Mouse (Mus musculus) urinary bladder, postnatal 25 days (tissue): Measurements from ENCODE around the gene Ccdc182.

ENCODE experiments used
- DNase-seq: peaks from one replicate; pipeline ENCODE4 v3.0.0; 2022; ENCODE audit warnings: low spot score

Ccdc182 gene

GRCm38 (mm10) chr11:88293631-88294393 lies at the start of gene Ccdc182:
Gene Ccdc182, plus strand, starts transcription at chr11:88294058.
- no peak for DNase-seq

DNA sequence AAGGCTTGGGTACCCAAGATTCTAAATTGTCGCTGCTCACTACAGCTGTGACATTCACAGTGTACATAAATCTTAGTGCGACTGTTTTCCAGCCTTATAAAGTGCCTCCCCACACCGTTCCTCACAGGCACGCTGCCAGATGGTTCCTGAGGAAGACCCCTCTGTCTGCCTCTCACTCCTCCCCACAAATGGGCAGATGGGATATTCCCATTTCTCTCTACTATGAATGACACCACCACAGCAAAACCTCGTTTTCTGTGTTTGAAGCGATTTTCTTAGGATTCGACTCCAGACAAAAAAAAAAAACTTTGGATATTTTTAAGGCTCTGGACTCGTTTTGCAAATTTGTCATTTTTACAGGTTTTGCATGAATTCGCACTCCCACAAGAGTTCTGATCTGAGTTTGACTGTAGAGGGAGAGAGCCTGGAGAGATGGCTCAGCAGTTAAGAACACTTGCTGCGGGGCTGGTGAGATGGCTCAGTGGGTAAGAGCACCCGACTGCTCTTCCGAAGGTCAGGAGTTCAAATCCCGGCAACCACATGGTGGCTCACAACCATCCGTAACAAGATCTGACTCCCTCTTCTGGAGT lies 48.2 kb upstream of the Ccdc182 start:
- DNase-seq = no peak

DNA sequence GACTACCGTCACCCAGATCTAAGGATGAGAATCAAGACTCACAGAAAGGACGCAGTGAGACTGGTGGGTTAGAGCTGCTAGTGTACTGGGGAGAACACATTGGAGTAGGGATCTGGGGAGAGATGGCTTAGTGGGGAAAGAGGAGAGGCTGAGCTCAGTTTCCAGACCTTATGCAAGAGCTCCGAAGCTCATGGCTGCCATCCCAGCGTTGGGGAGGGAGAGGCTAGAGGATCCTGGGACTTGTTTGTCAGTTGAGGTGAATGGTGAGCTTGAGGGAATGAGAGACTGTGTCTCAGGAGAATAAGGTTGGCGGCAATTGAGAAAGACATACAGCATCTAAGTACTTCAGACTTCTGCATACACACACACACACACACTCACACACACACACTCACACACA lies 45.2 kb upstream of the Ccdc182 start:
- DNase-seq = no peak

- no peak for DNase-seq
Observed at GRCm38 (mm10) chr11:88250568-88250967, 43.3 kb upstream of the Ccdc182 start.

- no peak for DNase-seq
Observed at GRCm38 (mm10) chr11:88251295-88251694, 42.6 kb upstream of the Ccdc182 start.

DNA sequence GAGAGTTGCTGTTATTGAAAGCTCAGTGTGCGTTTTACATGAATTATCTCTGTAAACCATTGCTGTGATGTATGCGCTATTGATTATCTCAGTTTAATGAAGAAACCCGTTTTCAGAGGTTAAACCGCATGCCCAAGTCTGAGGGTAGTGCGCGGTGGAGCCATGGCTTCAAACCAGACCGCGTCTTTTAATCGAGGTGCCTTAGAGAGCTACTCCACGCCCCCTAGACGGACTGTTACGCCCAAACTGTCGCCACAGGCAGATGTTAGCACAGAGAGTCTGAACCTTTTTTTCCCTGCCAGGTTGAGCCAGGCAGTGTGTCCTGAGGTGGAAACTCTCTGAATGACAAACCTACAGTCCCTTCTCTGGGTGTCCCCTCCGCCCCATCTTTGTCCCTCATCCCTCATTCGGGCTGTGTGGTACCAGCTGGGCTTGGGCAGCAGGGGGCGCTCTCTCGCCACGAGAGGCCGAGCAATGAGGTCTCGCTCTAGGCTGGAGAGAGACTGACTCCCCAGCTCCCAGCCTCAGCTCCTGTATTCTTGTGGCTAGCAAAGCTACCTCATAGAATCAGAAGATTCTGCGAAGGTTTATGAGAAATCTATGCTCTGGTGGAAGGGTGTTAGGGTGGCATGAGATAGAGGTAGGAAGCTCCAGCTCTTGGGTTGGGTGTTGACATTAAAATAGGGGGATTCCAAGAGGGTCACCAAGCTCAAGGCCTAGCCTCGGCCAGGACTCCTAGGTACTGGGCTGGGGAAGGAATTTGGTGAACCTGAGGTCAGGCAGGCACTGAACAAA lies 41.7 kb upstream of the Ccdc182 start:
- peak; percentile 85 for DNase-seq

GRCm38 (mm10) chr11:88252767-88253513 lies 40.9 kb upstream of the Ccdc182 start:
- no peak for DNase-seq

DNA sequence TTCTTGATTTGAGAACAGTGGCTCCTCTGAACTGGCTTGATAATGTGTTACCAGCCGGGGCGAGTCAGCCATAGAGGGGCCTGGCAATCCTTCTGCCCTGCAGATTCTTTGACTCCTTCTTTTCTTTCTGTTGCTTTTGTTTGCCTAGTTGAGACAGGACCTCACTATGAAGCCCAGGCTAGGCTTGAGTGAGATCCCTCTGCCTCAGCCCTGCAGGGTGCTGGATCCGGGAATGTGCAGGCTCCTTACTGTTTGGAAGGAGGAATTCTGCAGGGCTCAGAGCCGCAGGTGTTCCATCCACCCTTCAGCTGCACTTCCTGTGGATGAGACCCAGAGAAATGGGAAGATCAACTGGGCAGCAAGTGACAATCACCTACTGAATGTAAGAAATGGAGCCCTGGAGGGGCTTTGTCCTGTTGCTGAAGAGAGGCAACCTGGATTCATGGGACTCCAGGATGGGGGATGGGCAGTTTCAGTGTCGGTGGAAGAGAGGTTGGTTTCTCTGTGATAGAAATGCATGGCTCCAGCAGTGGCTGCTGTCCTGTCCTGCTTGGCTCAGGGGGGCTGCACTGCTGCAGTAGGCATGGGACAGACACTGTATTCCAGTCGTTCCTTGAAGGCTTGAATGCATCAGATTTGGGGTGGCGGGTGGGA lies 40.2 kb upstream of the Ccdc182 start:
- DNase-seq = no peak

DNA sequence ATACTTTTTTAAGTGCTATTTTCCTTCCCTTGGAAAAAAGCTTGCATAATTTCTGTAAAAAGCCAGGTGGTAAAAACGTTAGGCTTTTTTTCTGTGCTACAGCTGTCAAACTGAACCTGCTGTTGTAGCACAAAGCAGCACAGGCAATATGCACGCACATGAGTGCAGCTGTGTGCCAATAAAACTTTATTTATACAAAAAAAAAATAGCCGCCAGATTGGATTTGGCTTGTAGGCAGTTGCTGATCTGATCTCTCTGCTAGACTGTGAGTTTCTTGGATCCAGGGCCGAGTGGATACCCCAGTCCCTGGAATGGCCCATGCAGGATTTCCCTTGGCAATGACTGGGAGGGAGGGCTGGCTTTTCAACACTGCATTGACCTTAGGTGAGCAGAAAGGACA lies 36.2 kb upstream of the Ccdc182 start:
- DNase-seq = no peak

DNA sequence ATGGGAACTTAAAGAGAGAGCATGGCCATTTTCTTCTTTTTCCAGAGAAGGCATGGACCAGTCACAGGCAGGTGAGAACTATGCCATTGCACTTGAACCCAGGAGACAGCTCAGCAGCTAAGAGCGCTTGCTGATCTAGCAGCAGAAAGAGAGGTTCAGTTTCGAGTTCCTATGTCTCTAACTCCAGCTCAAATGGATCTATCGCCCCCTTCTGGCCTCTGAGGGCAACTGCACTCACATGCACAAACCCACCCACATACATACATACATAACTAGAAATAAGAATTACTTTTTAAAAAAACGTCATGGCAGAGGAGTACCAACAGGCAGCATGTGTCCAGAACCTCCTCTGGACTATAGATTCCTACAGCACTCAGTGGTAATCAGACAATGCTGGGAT lies 35.6 kb upstream of the Ccdc182 start:
- no peak for DNase-seq

GRCm38 (mm10) chr11:88260463-88260862 lies 33.4 kb upstream of the Ccdc182 start:
- no peak for DNase-seq

DNA sequence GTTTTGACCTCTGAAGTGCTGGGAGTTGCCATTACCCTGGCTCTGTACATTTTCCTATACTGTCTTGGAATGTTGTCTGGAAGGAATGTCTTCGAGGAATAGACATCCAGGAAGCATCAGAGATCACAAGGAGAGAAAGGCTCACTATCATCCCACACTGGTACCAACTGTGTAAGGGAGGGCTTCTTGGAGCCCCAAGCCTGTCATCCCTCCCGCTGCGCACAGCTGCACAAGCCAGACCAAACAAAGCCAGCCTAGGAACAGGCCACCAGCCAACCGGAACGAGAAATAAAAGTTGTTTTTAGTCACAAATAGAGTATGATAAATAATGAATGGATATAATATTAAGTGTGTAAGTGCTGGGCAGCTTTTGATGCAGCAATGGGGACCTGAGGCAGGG lies 29.0 kb upstream of the Ccdc182 start:
- DNase-seq = no peak

- DNase-seq = no peak
Observed at GRCm38 (mm10) chr11:88266311-88266710, 27.5 kb upstream of the Ccdc182 start.

- no peak for DNase-seq
Observed at GRCm38 (mm10) chr11:88271870-88272269, 22.0 kb upstream of the Ccdc182 start.

GRCm38 (mm10) chr11:88274111-88274879 lies 19.6 kb upstream of the Ccdc182 start:
- DNase-seq = no peak

DNA sequence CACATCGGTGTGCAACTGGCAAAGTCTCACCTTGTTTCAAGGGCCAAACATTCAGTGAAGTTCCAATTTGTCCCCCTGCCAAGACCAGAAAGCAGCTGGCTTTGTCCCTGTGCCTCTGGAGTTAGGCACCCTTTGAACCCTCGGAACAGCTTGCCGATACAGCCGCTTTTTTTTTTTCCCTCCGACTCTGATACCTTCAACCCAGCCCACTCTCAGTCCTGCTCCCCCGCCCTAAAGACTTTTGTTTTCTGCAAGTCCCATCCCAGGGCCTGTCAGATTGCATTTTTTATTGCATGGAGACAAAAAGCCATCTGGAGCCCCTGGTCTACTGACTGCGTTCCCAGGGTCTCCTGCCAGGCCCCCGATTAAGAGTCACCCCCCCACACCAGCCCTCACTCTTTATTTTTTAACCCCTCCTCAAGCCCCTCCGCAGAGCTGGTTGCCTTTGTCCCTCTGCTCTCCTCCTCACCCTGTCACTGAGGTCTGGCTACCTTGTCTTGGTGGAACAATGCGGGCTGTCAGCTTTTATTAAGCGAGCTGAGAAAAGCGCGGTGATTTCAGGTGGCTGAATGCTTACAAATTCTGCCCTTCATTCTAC lies 18.9 kb upstream of the Ccdc182 start:
- no peak for DNase-seq

DNA sequence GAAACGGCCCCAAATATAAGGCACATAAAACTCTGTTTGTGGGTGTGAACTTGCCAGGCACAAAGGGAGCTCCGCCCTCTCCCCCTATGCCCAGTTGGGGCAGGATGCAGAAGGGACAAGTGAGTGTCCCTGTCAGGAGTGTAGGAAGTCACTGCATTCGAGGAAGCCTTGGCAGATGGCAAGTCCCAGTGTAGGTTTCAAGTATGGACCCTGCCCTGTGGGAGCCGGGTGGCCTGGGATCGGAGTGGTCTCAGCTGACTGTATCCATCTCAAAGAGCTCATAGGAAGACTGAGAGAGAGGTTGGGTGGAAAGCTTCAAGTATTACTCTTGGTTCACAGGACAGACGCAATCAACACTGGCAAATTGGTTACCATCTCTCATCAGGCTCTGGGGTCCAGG lies 17.9 kb upstream of the Ccdc182 start:
- no peak for DNase-seq

DNA sequence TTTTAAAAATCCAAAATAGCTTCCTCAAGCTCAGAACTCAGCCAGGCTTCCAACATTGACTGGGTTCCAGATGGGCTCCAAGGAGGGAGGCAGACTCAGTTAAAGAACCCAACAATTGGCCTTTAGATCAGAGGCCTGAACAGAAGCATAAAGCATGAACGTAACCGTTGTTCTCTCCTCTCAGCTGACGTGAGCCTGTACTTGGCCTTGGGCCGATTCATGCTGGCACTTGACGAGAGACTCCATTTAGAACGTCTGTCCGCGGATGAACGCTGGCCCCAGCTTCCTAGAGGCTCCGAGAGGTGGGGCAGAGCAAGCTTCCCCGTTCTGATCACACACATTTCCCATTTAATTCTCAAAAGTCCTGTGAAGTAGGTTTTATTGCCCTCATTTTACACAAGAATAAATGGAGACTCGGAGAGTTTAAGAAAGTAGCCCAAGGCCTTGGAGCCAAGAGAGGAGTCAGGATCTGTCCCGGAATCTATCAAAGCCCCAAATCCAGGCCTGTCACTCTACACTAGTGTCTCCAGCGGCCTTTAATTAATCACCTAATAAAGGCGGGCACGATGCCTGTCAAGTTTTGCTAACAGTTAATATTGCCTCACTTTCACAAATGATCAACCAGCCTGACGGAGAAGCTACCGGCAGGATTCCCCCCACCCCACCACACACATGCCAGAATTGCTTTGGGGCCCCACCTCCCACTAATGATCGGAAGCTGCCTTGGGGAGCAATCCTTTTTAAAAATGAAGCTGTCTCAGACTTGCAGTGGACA lies 17.1 kb upstream of the Ccdc182 start:
- no peak for DNase-seq

DNA sequence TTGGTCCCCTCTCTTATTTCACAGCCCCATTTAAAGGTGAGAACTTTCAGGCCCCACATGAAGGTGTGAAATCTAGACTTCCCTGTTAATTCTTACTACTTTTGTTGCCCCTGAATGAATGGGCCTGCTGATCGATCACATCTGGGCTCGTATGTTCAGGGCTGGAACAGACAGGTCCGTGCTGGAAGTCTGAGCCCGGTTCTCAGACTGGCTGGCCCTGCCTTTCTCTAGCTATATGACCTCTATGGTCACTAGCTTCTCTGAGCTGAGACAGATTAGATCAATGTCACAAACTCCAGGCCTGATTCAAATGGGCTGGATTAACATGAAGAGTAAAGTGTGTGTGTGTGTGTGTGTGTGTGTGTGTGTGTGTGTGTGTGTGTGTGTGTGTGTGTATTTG lies 14.9 kb upstream of the Ccdc182 start:
- DNase-seq = no peak

DNA sequence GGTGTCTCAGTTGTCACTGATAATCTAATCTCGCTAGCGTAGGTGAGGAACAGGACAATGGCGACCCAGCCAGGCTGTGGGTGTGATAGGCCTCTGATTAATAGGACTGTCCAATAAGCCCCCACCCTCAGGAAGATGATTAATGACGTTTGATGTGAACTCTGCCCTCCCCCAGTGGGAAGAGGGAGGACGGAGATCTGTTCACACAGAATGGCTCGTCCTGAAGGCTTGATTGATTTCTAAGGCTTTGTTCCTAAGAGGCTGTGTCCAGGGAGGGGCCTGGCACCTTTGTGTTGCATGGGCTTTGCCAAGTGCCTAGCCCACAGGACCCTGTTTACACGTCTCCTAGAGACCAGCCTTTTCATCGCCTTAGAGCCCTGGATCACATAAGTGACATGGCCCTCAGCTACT lies 13.4 kb upstream of the Ccdc182 start:
- no peak for DNase-seq
